Mouse (Mus musculus) heart, adult 18-20 months (tissue): ENCODE measurements around the gene Dock11. TPM values are rescaled to one million over a fixed set of nuclear protein-coding genes. Genes with fewer than 3 reads are reported as not detected.

Experiments used
- DNase-seq, 2 experiments: peaks; one replicate each; pipeline ENCODE4 v3.0.0; 2021 to 2022; ENCODE audit warnings: mixed read lengths in 1 of 2
- long read RNA-seq, 2 experiments: library from polyadenylated mRNA; stranded (forward); transcript quantifications; one replicate each; pipeline ENCODE4 v2.0.0; 2021
- total RNA-seq, 2 experiments: library from RNA; stranded (reverse); gene quantifications; 2 replicates each; pipeline ENCODE4 v1.2.3; 2021

Dock11 gene
- 1 to 10 TPM; 3.8 to 5.3 TPM for total RNA-seq
- long read RNA-seq, experiment 1, partial matches to known transcripts, result 1 of 1 reads
- long read RNA-seq, experiment 1, other reads (novel, unspliced or antisense), result 0 of 1 reads
- long read RNA-seq, experiment 2, result 0 reads

GRCm38 (mm10) chrX:35888087-35888895 is at the start of gene Dock11:
Gene Dock11, plus strand, starts transcription at chrX:35888832.
- DNase-seq, result peak; percentile 62 to 81

- no peak for DNase-seq
These were observed 8.9 kb upstream of the Dock11 start for GRCm38 (mm10) chrX:35879703-35880102.

GRCm38 (mm10) chrX:35888945-35889799 is 540 bp downstream of the Dock11 start:
- DNase-seq, result peak; percentile 29 to 45

- no peak for DNase-seq
These were observed 1.1 kb downstream of the Dock11 start for GRCm38 (mm10) chrX:35889800-35890106.

- DNase-seq, result no peak
These were observed 3.0 kb downstream of the Dock11 start for GRCm38 (mm10) chrX:35891534-35892125.

GRCm38 (mm10) chrX:35892377-35892776 is 3.7 kb downstream of the Dock11 start:
- peak in 1 of 2 experiments; percentile 12 for DNase-seq

- no peak for DNase-seq
These were observed 9.2 kb downstream of the Dock11 start for GRCm38 (mm10) chrX:35897648-35898500.

GRCm38 (mm10) chrX:35898501-35898766 is 9.8 kb downstream of the Dock11 start:
- no peak for DNase-seq

- no peak for DNase-seq
These were observed 15.7 kb downstream of the Dock11 start for GRCm38 (mm10) chrX:35904352-35904751.

GRCm38 (mm10) chrX:35906696-35907330 is 18.2 kb downstream of the Dock11 start:
- peak in 1 of 2 experiments; percentile 41 for DNase-seq

GRCm38 (mm10) chrX:35919558-35919957 is 30.9 kb downstream of the Dock11 start:
- no peak for DNase-seq

- peak in 1 of 2 experiments; percentile 3 for DNase-seq
These were observed 31.5 kb downstream of the Dock11 start for GRCm38 (mm10) chrX:35920096-35920607.

GRCm38 (mm10) chrX:35921922-35922321 is 33.3 kb downstream of the Dock11 start:
- no peak for DNase-seq

GRCm38 (mm10) chrX:35924705-35925264 is 36.2 kb downstream of the Dock11 start:
- DNase-seq, result no peak

- peak in 1 of 2 experiments; percentile 5 for DNase-seq
These were observed 41.7 kb downstream of the Dock11 start for GRCm38 (mm10) chrX:35930094-35930933.

GRCm38 (mm10) chrX:35930934-35931406 is 42.3 kb downstream of the Dock11 start:
- no peak for DNase-seq

GRCm38 (mm10) chrX:35931945-35932344 is 43.3 kb downstream of the Dock11 start:
- no peak for DNase-seq

- DNase-seq, result no peak
These were observed 44.3 kb downstream of the Dock11 start for GRCm38 (mm10) chrX:35932952-35933351.

- no peak for DNase-seq
These were observed 49.5 kb downstream of the Dock11 start for GRCm38 (mm10) chrX:35938112-35938511.

- DNase-seq, result no peak
These were observed 57.8 kb downstream of the Dock11 start for GRCm38 (mm10) chrX:35946394-35946793.
